Mouse (Mus musculus) heart, postnatal 0 days (tissue): Measurements from ENCODE around the gene 4933436I01Rik.

Experiments
- CTCF ChIP-seq: IDR thresholded peaks from 2 replicates; pipeline ENCODE4 v1.5.1; 2016; ENCODE audit warnings: antibody characterized with exemption, control low read depth, low read depth
- EP300 ChIP-seq: IDR thresholded peaks from 2 replicates; pipeline ENCODE4 v1.6.1; 2016; ENCODE audit warnings: antibody characterized with exemption, low read depth

DNA sequence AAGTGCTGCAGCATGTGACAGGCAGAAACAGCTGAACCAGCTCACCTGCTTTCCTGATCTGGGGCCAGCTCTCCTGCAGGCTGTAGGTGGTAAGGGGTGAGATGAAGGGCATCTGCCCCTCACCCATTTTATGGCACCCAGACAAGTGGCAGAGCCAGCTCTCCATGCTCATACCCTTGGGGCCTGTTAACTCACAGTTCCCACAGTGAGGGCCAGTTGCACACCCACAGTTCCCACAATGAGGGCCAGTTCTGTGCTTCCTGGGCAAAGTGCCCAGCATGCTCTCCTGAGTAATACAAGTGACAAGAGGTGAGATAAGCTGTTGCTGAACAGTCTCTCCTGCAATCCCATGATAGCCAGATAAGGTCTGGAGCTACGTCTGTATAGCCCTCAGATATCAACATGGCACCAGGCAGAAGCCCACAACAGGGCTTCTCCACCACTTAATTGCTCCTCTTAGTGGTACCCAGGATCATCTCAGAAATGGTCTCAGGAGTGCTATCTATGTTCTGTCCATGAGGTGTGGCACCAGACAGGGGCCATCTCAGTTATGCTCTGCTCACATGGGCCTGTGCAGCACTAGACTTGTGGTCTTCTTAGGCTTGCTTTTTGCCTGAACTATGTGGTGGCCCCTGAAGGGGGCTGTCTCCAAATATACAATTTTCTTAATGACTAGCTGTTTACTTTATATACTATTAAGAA lies 3.7 kb upstream of the 4933436I01Rik start:
- no peak for TF ChIP-seq CTCF
- TF ChIP-seq EP300 = no peak
